Mouse (Mus musculus) bone marrow macrophage, adult 2 months (primary cell): ENCODE measurements around the gene Tmem231. TPM values are rescaled to one million over a fixed set of nuclear protein-coding genes. Genes with fewer than 3 reads are reported as not detected.

Experiments
- H3K27ac ChIP-seq: 2 replicates; pipeline ENCODE4 v1.5.1; 2012; ENCODE audit warnings: low read depth, low read length; ENCODE audit not compliant: insufficient read depth
- H3K4me1 ChIP-seq: 2 replicates; pipeline ENCODE4 v1.6.1; 2012; ENCODE audit warnings: low read length; ENCODE audit not compliant: control insufficient read depth, insufficient read depth
- H3K4me3 ChIP-seq: 2 replicates; pipeline ENCODE4 v1.5.1; 2012; ENCODE audit warnings: mild to moderate bottlenecking, low read length, moderate library complexity; ENCODE audit not compliant: insufficient read depth
- CTCF ChIP-seq: IDR thresholded peaks from 2 replicates; pipeline ENCODE4 v1.5.1; 2012; ENCODE audit warnings: low read depth, mild to moderate bottlenecking, low read length, moderate library complexity
- POLR2A ChIP-seq: IDR thresholded peaks from 2 replicates; pipeline ENCODE4 v1.6.1; 2012; ENCODE audit warnings: mild to moderate bottlenecking, low read depth, low read length, borderline replicate concordance
- polyA plus RNA-seq: library from polyadenylated mRNA; stranded (reverse); fragments of >200 nt; gene quantifications from 2 replicates; pipeline ENCODE4 v1.2.4, GENCODE M21; 2012; ENCODE audit not compliant: missing spikeins, insufficient read depth, insufficient read length

Gene Tmem231
- polyA plus RNA-seq, 1 experiment, result 0.92 TPM

GRCm38 (mm10) chr8:111934201-111934600, 520 bp upstream of the Tmem231 start:
- Histone ChIP-seq H3K4me3 (no peak overlapping the region), H3K4me1 (peaks cover 19% of the 10 kb centered on the region), H3K27ac (no peak overlapping the region)
- TF ChIP-seq POLR2A (no peak), CTCF (no peak)

GRCm38 (mm10) chr8:111932580-111933336, 923 bp downstream of the Tmem231 start:
- Histone ChIP-seq H3K4me1 (peaks cover 19% of the 10 kb centered on the region), H3K4me3 (peak overlapping the region; percentile 67), H3K27ac (no peak overlapping the region)
- no peak for TF ChIP-seq POLR2A
- no peak for TF ChIP-seq CTCF

- TF ChIP-seq POLR2A, result no peak
- no peak for TF ChIP-seq CTCF
- no peak overlapping the region for H3K27ac ChIP-seq
- H3K4me1 ChIP-seq, result peaks cover 15% of the 10 kb centered on the region
- no peak overlapping the region for H3K4me3 ChIP-seq
Measured at GRCm38 (mm10) chr8:111931721-111932120, 2.0 kb downstream of the Tmem231 start.

GRCm38 (mm10) chr8:111929648-111930344, 3.9 kb downstream of the Tmem231 start:
- no peak overlapping the region for H3K27ac ChIP-seq
- peaks cover 14% of the 10 kb centered on the region for H3K4me1 ChIP-seq
- TF ChIP-seq POLR2A (no peak), CTCF (no peak)
- H3K4me3 ChIP-seq, result no peak overlapping the region

GRCm38 (mm10) chr8:111924976-111925375, 8.7 kb downstream of the Tmem231 start:
- TF ChIP-seq POLR2A (no peak), CTCF (no peak)
- H3K4me3 ChIP-seq, result no peak overlapping the region
- H3K27ac ChIP-seq, result no peak overlapping the region
- peaks cover 8% of the 10 kb centered on the region for H3K4me1 ChIP-seq

GRCm38 (mm10) chr8:111923383-111923804, 10.3 kb downstream of the Tmem231 start:
- Histone ChIP-seq H3K4me1 (peaks cover 5% of the 10 kb centered on the region), H3K27ac (no peak overlapping the region), H3K4me3 (no peak overlapping the region)
- no peak for TF ChIP-seq POLR2A
- peak; percentile 71 for TF ChIP-seq CTCF

- TF ChIP-seq POLR2A (no peak), CTCF (no peak)
- H3K4me1 ChIP-seq, result no peaks in the 10 kb centered on the region
- H3K27ac ChIP-seq, result no peak overlapping the region
- no peak overlapping the region for H3K4me3 ChIP-seq
Measured at GRCm38 (mm10) chr8:111920971-111921370, 12.7 kb downstream of the Tmem231 start.

- no peaks in the 10 kb centered on the region for H3K4me1 ChIP-seq
- TF ChIP-seq POLR2A (no peak), CTCF (no peak)
- H3K27ac ChIP-seq, result no peak overlapping the region
- H3K4me3 ChIP-seq, result no peak overlapping the region
Measured at GRCm38 (mm10) chr8:111919663-111920062, 14.0 kb downstream of the Tmem231 start.

GRCm38 (mm10) chr8:111912860-111913432, 20.7 kb downstream of the Tmem231 start:
- TF ChIP-seq CTCF, result no peak
- Histone ChIP-seq H3K4me3 (no peak overlapping the region), H3K4me1 (no peaks in the 10 kb centered on the region), H3K27ac (no peak overlapping the region)

GRCm38 (mm10) chr8:111911572-111911971, 22.1 kb downstream of the Tmem231 start:
- Histone ChIP-seq H3K27ac (no peak overlapping the region), H3K4me1 (no peaks in the 10 kb centered on the region), H3K4me3 (no peak overlapping the region)
- TF ChIP-seq POLR2A, result no peak
- TF ChIP-seq CTCF, result no peak
